Mouse (Mus musculus) liver, embryonic 12.5 days (tissue): ENCODE data around the gene Gm17482. TPM values are rescaled to one million over a fixed set of nuclear protein-coding genes. Genes with fewer than 3 reads are reported as not detected.
"Not testable (repeated sequence)": the region's sequence is repeated elsewhere in the genome, so short reads cannot be mapped to it uniquely, and the experiment has no call there.

Experiments used
- ATAC-seq: fragments of 200-750 bp; cut with Nextera tagmentation; 2 replicates; pipeline ENCODE4 v1.8.0; 2017; ENCODE audit warnings: moderate number of reproducible peaks, mild to moderate bottlenecking, moderate library complexity
- H3K27ac ChIP-seq: fragments of 300-500 bp; sonication (generic); 2 replicates; pipeline ENCODE4 v1.5.1; 2016; ENCODE audit warnings: mild to moderate bottlenecking
- H3K27me3 ChIP-seq: fragments of 300-500 bp; sonication (generic); replicated peaks from 2 replicates; pipeline ENCODE4 v1.6.1; 2016; ENCODE audit warnings: mild to moderate bottlenecking, moderate library complexity
- H3K36me3 ChIP-seq: fragments of 300-500 bp; sonication (generic); 2 replicates; pipeline ENCODE4 v1.6.1; 2016; ENCODE audit warnings: mild to moderate bottlenecking, moderate library complexity
- H3K4me1 ChIP-seq: fragments of 300-500 bp; sonication (generic); 2 replicates; pipeline ENCODE4 v1.6.1; 2016
- H3K4me2 ChIP-seq: fragments of 300-500 bp; sonication (generic); 2 replicates; pipeline ENCODE4 v1.6.1; 2016; ENCODE audit warnings: mild to moderate bottlenecking, moderate library complexity
- H3K4me3 ChIP-seq: fragments of 300-500 bp; sonication (generic); 2 replicates; pipeline ENCODE4 v1.5.1; 2016; ENCODE audit warnings: mild to moderate bottlenecking, moderate library complexity
- H3K9ac ChIP-seq: fragments of 300-500 bp; sonication (generic); 2 replicates; pipeline ENCODE4 v1.6.1; 2016; ENCODE audit warnings: mild to moderate bottlenecking, moderate library complexity
- H3K9me3 ChIP-seq: fragments of 300-500 bp; sonication (generic); replicated peaks from 2 replicates; pipeline ENCODE4 v1.6.1; 2016; ENCODE audit warnings: mild to moderate bottlenecking, moderate library complexity
- WGBS: fragments of 180-500 bp; shearing (Covaris S2); methylation state at CpG from one replicate; pipeline ENCODE4 v1.1.7; 2016; ENCODE audit not compliant: insufficient replicate concordance; 5-methylcytosine and 5-hydroxymethylcytosine counted together
- polyA plus RNA-seq: library from polyadenylated mRNA; unstranded; fragments of >200 nt; fragmentation: Nextera tagmentation; extraction: Ambion mirVana; gene quantifications from 2 replicates; pipeline ENCODE4 v1.2.1, GENCODE M21; 2016

Gm17482 gene
- polyA plus RNA-seq, 1 experiment from 2014 or later, result not detected

- H3K4me1 ChIP-seq, result no peaks in the 10 kb centered on the region
- WGBS, result 9% methylated on average over 2 of the region's 2 CpGs
- no peaks in the 10 kb centered on the region for H3K36me3 ChIP-seq
- 0 out of 2 replicates have a peak, but pooled peaks cover 3% of the 10 kb centered on the region for H3K27me3 ChIP-seq
- no peak overlapping the region for H3K9ac ChIP-seq
- no peak overlapping the region for H3K4me3 ChIP-seq
- no peak for ATAC-seq
- no peak overlapping the region for H3K27ac ChIP-seq
- H3K9me3 ChIP-seq, result no peaks in the 10 kb centered on the region
- H3K4me2 ChIP-seq, result no peak overlapping the region
Observed at GRCm38 (mm10) chr6:115227529-115227928, 386 bp downstream of the Gm17482 start.

- H3K9me3 ChIP-seq, result no peaks in the 10 kb centered on the region
- WGBS, result 58% methylated on average over 3 of the region's 3 CpGs
Observed at GRCm38 (mm10) chr6:115230557-115230956, 3.4 kb downstream of the Gm17482 start.

DNA sequence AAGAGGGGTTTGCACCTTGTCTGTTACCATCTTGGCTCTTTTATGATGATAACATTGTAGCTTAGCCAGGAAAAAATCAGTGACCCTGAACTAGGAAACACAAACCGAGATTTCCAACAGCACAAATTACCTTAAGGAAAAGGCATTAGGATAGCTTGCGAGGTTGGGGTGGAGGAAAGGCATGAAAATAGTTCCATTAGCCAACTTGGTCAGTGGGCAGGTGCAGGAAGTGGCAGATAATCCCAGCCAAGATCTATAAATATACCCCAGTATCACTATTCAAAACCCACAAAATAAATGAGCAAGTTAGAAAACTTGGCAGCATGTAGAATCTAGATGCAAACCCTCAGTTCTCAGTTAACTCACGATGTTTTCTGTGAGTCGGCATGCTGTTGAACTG is 4.7 kb downstream of the Gm17482 start:
- 59% methylated on average over 4 of the region's 4 CpGs for WGBS
- Histone ChIP-seq H3K4me3 (no peak overlapping the region), H3K4me2 (no peak overlapping the region)

More at GRCm38 (mm10) chr6:115230557-115230956, 3.4 kb downstream of the Gm17482 start:
- H3K4me1 ChIP-seq, result no peaks in the 10 kb centered on the region
- H3K27ac ChIP-seq, result no peak overlapping the region
- no peak overlapping the region for H3K4me2 ChIP-seq
- H3K27me3 ChIP-seq, result 0 out of 2 replicates have a peak, but pooled peaks cover 4% of the 10 kb centered on the region
- H3K36me3 ChIP-seq, result no peaks in the 10 kb centered on the region
- no peak overlapping the region for H3K9ac ChIP-seq
- no peak overlapping the region for H3K4me3 ChIP-seq
- ATAC-seq, result no peak

GRCm38 (mm10) chr6:115232562-115232961 is 5.4 kb downstream of the Gm17482 start:
- 43% methylated on average over 1 of the region's 1 CpGs for WGBS
- Histone ChIP-seq H3K27me3 (0 out of 2 replicates have a peak, but pooled peaks cover 4% of the 10 kb centered on the region), H3K9me3 (no peaks in the 10 kb centered on the region), H3K4me3 (no peak overlapping the region), H3K4me1 (no peaks in the 10 kb centered on the region), H3K4me2 (no peak overlapping the region), H3K9ac (no peak overlapping the region), H3K27ac (no peak overlapping the region), H3K36me3 (no peaks in the 10 kb centered on the region)
- no peak for ATAC-seq

More for the DNA sequence above, 4.7 kb downstream of the Gm17482 start:
- no peak overlapping the region for H3K9ac ChIP-seq
- H3K27ac ChIP-seq, result no peak overlapping the region
- no peak for ATAC-seq
- H3K9me3 ChIP-seq, result no peaks in the 10 kb centered on the region
- H3K36me3 ChIP-seq, result no peaks in the 10 kb centered on the region
- H3K27me3 ChIP-seq, result 0 out of 2 replicates have a peak, but pooled peaks cover 4% of the 10 kb centered on the region
- no peaks in the 10 kb centered on the region for H3K4me1 ChIP-seq

GRCm38 (mm10) chr6:115238031-115239027 is 11.2 kb downstream of the Gm17482 start:
- Histone ChIP-seq H3K9me3 (no peaks in the 10 kb centered on the region), H3K36me3 (no peaks in the 10 kb centered on the region), H3K4me2 (no peak overlapping the region), H3K27me3 (0 out of 2 replicates have a peak, but pooled peaks cover 4% of the 10 kb centered on the region), H3K9ac (no peak overlapping the region), H3K4me3 (no peak overlapping the region), H3K27ac (no peak overlapping the region), H3K4me1 (no peaks in the 10 kb centered on the region)
- WGBS, result 67% methylated on average over 9 of the region's 9 CpGs
- ATAC-seq, result no peak

- Histone ChIP-seq H3K4me3 (no peak overlapping the region), H3K27me3 (0 out of 2 replicates have a peak, but pooled peaks cover 4% of the 10 kb centered on the region), H3K27ac (no peak overlapping the region), H3K9me3 (no peaks in the 10 kb centered on the region), H3K36me3 (no peaks in the 10 kb centered on the region), H3K4me1 (no peaks in the 10 kb centered on the region), H3K4me2 (no peak overlapping the region), H3K9ac (no peak overlapping the region)
- WGBS, result 74% methylated on average over 7 of the region's 7 CpGs
- ATAC-seq, result no peak
Observed at GRCm38 (mm10) chr6:115239335-115239734, 12.2 kb downstream of the Gm17482 start.

- not testable (repeated sequence) for H3K27me3 ChIP-seq, ATAC-seq, H3K9ac ChIP-seq, H3K4me3 ChIP-seq, H3K9me3 ChIP-seq, H3K27ac ChIP-seq, H3K4me1 ChIP-seq, H3K4me2 ChIP-seq, H3K36me3 ChIP-seq
- 34% methylated on average over 2 of the region's 2 CpGs for WGBS
Observed at GRCm38 (mm10) chr6:115240431-115240830, 13.3 kb downstream of the Gm17482 start.

DNA sequence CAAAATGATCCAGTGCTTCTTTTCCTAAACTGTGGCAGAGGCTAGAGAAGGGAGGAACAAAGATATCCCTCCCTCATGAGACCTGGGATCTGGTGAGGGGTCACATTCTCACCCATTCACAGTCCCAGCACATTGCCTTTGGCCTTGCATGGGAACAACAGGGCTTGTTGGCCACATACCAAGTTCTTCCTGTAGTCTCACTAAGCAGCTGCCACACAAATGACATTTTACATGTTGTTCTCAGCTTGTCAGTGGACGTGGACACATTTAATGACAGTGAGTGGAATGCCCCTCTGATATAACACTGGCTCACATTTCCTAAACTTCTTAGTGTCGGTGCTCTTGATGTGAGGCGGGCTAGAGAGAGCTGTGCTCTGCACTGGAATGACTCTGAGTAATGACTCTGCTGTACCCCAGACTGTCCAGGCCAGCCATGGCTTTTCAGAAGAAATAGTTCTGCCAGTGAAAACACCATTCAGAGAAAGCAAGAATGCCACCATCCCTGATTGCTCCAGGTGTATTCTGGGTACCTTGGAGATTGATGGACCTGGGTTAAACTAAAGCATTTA is 14.1 kb downstream of the Gm17482 start:
- 67% methylated on average over 3 of the region's 3 CpGs for WGBS
- H3K4me1 ChIP-seq, result no peaks in the 10 kb centered on the region
- ATAC-seq, result no peak
- no peaks in the 10 kb centered on the region for H3K36me3 ChIP-seq
- H3K4me2 ChIP-seq, result no peak overlapping the region
- no peak overlapping the region for H3K27ac ChIP-seq
- no peak overlapping the region for H3K9ac ChIP-seq
- H3K4me3 ChIP-seq, result no peak overlapping the region
- no peaks in the 10 kb centered on the region for H3K27me3 ChIP-seq
- no peaks in the 10 kb centered on the region for H3K9me3 ChIP-seq

- H3K27me3 ChIP-seq, result no peaks in the 10 kb centered on the region
Observed at GRCm38 (mm10) chr6:115241939-115242338, 14.8 kb downstream of the Gm17482 start.

GRCm38 (mm10) chr6:115244222-115244621 is 17.1 kb downstream of the Gm17482 start:
- no peaks in the 10 kb centered on the region for H3K4me1 ChIP-seq
- H3K27ac ChIP-seq, result no peak overlapping the region
- no peak for ATAC-seq
- no peak overlapping the region for H3K4me3 ChIP-seq
- H3K9ac ChIP-seq, result no peak overlapping the region
- no peak overlapping the region for H3K4me2 ChIP-seq
- WGBS, result 46% methylated on average over 2 of the region's 2 CpGs
- H3K36me3 ChIP-seq, result no peaks in the 10 kb centered on the region
- no peaks in the 10 kb centered on the region for H3K27me3 ChIP-seq
- no peaks in the 10 kb centered on the region for H3K9me3 ChIP-seq

More at GRCm38 (mm10) chr6:115241939-115242338, 14.8 kb downstream of the Gm17482 start:
- 76% methylated on average over 3 of the region's 3 CpGs for WGBS
- H3K4me1 ChIP-seq, result no peaks in the 10 kb centered on the region
- no peak overlapping the region for H3K4me2 ChIP-seq
- no peak overlapping the region for H3K9ac ChIP-seq
- ATAC-seq, result no peak
- H3K4me3 ChIP-seq, result no peak overlapping the region
- H3K9me3 ChIP-seq, result no peaks in the 10 kb centered on the region
- H3K36me3 ChIP-seq, result no peaks in the 10 kb centered on the region
- H3K27ac ChIP-seq, result no peak overlapping the region

DNA sequence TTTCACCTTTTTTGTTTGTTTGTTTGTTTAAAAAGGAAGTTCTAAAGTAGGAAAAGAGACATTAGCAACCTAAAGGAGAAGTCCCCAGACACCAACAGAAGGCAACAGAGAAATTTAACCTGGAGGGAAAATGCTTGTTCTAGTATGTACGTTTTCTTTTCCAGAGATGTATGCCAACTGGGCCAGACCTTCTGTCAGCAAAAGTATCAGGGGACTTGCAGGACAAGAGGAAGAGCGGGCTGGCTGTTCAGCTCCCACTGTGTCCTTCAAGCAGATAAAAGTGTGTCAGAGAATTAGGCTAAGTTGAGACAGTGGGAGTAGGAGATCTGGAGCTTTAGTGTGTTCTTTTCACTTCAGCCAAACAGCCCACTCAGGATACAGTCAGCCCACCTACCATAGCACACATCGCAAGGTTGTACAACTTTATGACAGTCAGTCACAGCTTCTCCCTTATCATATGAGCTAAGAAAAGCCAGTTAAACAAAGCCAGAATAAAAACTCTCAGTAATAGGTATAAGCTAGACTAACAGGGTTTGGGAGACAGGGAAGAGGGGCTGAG is 18.4 kb downstream of the Gm17482 start:
- WGBS, result 79% methylated on average over 3 of the region's 3 CpGs
- no peak for ATAC-seq
- no peaks in the 10 kb centered on the region for H3K27me3 ChIP-seq

More for the DNA sequence above, 18.4 kb downstream of the Gm17482 start:
- H3K4me1 ChIP-seq, result no peaks in the 10 kb centered on the region
- H3K4me3 ChIP-seq, result no peak overlapping the region
- no peaks in the 10 kb centered on the region for H3K9me3 ChIP-seq
- H3K36me3 ChIP-seq, result no peaks in the 10 kb centered on the region
- H3K27ac ChIP-seq, result no peak overlapping the region
- H3K4me2 ChIP-seq, result no peak overlapping the region
- H3K9ac ChIP-seq, result no peak overlapping the region
